Mouse (Mus musculus) myocyte (in vitro differentiated cells): ENCODE measurements at regions not wholly inside any gene's neighbourhood (a gene's known extent, or its start where the extent isn't known, plus 50 kb on each side); places are given as distances from the start of the nearest gene placed in this dataset.

Source experiments
- H3K27me3 ChIP-seq: one replicate; pipeline ENCODE4 v1.6.1; 2011; ENCODE audit not compliant: control insufficient read depth, insufficient read depth, insufficient read length
- H3K36me3 ChIP-seq: one replicate; pipeline ENCODE4 v1.6.1; 2011; ENCODE audit not compliant: control insufficient read depth, insufficient read depth
- H3K4me2 ChIP-seq: one replicate; pipeline ENCODE4 v1.6.1; 2011; ENCODE audit warnings: low read depth, control low read depth
- H3K4me3 ChIP-seq: one replicate; pipeline ENCODE4 v1.5.1; 2011; ENCODE audit warnings: mild to moderate bottlenecking, control low read depth, moderate library complexity
- H3K79me2 ChIP-seq: one replicate; pipeline ENCODE4 v1.6.1; 2011; ENCODE audit not compliant: control insufficient read depth, insufficient read depth
- H3ac ChIP-seq: one replicate; pipeline ENCODE4 v1.6.1; 2011; ENCODE audit not compliant: control insufficient read depth, insufficient read length
- CEBPB ChIP-seq: IDR thresholded peaks from 2 replicates; pipeline ENCODE4 v1.6.1; 2011; ENCODE audit warnings: mild to moderate bottlenecking, moderate library complexity; ENCODE audit not compliant: poor library complexity, insufficient read depth, severe bottlenecking
- E2F4 ChIP-seq: IDR thresholded peaks from one replicate; pipeline ENCODE4 v1.6.1; 2011; ENCODE audit warnings: mild to moderate bottlenecking, control low read depth, moderate library complexity; ENCODE audit not compliant: insufficient read depth
- MAX ChIP-seq: IDR thresholded peaks from one replicate; pipeline ENCODE4 v1.6.1; 2011; ENCODE audit warnings: low read depth, mild to moderate bottlenecking, control low read depth
- MYOD1 ChIP-seq, 3 experiments: IDR thresholded peaks; one replicate each; pipeline ENCODE4 v1.6.1; 2011; ENCODE audit warnings: control low read depth in 2 of 3, low read depth in 2 of 3, mild to moderate bottlenecking in 2 of 3, moderate library complexity in 1 of 3; ENCODE audit not compliant: insufficient read length in 2 of 3, control insufficient read depth in 1 of 3
- MYOG ChIP-seq, 3 experiments: IDR thresholded peaks; one replicate each; pipeline ENCODE4 v1.6.1; 2011; ENCODE audit warnings: control low read depth in 2 of 3, low read depth in 2 of 3, mild to moderate bottlenecking in 2 of 3; ENCODE audit not compliant: insufficient read length in 2 of 3, control insufficient read depth in 1 of 3, insufficient read depth in 1 of 3
- POLR2A ChIP-seq: IDR thresholded peaks from one replicate; pipeline ENCODE4 v1.6.1; 2011; ENCODE audit warnings: low read depth, mild to moderate bottlenecking, control low read depth, moderate library complexity; ENCODE audit not compliant: insufficient read length
- POLR2AphosphoS2 ChIP-seq: IDR thresholded peaks from one replicate; pipeline ENCODE4 v1.6.1; 2011; ENCODE audit warnings: low read depth, control low read depth; ENCODE audit not compliant: insufficient read length
- REST ChIP-seq: IDR thresholded peaks from one replicate; pipeline ENCODE4 v1.6.1; 2011; ENCODE audit warnings: mild to moderate bottlenecking, control low read depth, moderate library complexity; ENCODE audit not compliant: insufficient read depth, insufficient read length
- SRF ChIP-seq: IDR thresholded peaks from one replicate; pipeline ENCODE4 v1.6.1; 2011; ENCODE audit warnings: low read depth; ENCODE audit not compliant: control insufficient read depth, insufficient read length
- TCF12 ChIP-seq: IDR thresholded peaks from one replicate; pipeline ENCODE4 v1.6.1; 2011; ENCODE audit warnings: mild to moderate bottlenecking, control low read depth; ENCODE audit not compliant: poor library complexity, insufficient read depth, severe bottlenecking
- TCF3 ChIP-seq: IDR thresholded peaks from one replicate; pipeline ENCODE4 v1.6.1; 2011; ENCODE audit warnings: low read depth, control low read depth; ENCODE audit not compliant: insufficient read length
- USF1 ChIP-seq: IDR thresholded peaks from one replicate; pipeline ENCODE4 v1.6.1; 2011; ENCODE audit warnings: low read depth, mild to moderate bottlenecking, control low read depth, moderate library complexity

GRCm38 (mm10) chrX:14091661-14092060 is 119.3 kb upstream of the H2al1n start:
- H3ac ChIP-seq, result no peak overlapping the region
- no peak for TF ChIP-seq MYOG (IDR thresholded peaks at IDR 0.05; ENCODE audit: control insufficient read depth in 1 of 3, insufficient read depth in 1 of 3, insufficient read length in 2 of 3, low read depth in 2 of 3)
- TF ChIP-seq REST, result no peak
- TF ChIP-seq TCF3, result no peak
- TF ChIP-seq SRF, result no peak
- TF ChIP-seq MAX, result no peak
- TF ChIP-seq POLR2AphosphoS2, result no peak
- TF ChIP-seq USF1, result no peak
- no peak for TF ChIP-seq E2F4
- TF ChIP-seq POLR2A, result no peak
- no peak for TF ChIP-seq MYOD1 (IDR thresholded peaks at IDR 0.05; ENCODE audit: control insufficient read depth in 1 of 3, insufficient read length in 2 of 3, low read depth in 2 of 3)
- no peaks in the 10 kb centered on the region for H3K36me3 ChIP-seq
- peak overlapping the region; percentile 13 for H3K4me2 ChIP-seq
- H3K79me2 ChIP-seq, result no peaks in the 10 kb centered on the region
- no peak overlapping the region for H3K4me3 ChIP-seq
- H3K27me3 ChIP-seq, result no peaks in the 10 kb centered on the region

GRCm38 (mm10) chrX:14133571-14133970 is 77.4 kb upstream of the H2al1n start:
- no peak overlapping the region for H3K4me2 ChIP-seq
- H3K4me3 ChIP-seq, result no peak overlapping the region
- no peak overlapping the region for H3ac ChIP-seq
- H3K36me3 ChIP-seq, result no peaks in the 10 kb centered on the region
- H3K79me2 ChIP-seq, result no peaks in the 10 kb centered on the region
- no peaks in the 10 kb centered on the region for H3K27me3 ChIP-seq
- no peak for TF ChIP-seq REST
- no peak for TF ChIP-seq USF1
- TF ChIP-seq MYOD1 (IDR thresholded peaks at IDR 0.05; ENCODE audit: control insufficient read depth in 1 of 3, insufficient read length in 2 of 3, low read depth in 2 of 3), result no peak
- no peak for TF ChIP-seq TCF3
- no peak for TF ChIP-seq MYOG (IDR thresholded peaks at IDR 0.05; ENCODE audit: control insufficient read depth in 1 of 3, insufficient read depth in 1 of 3, insufficient read length in 2 of 3, low read depth in 2 of 3)
- no peak for TF ChIP-seq TCF12
- TF ChIP-seq POLR2AphosphoS2, result no peak

GRCm38 (mm10) chrX:14134600-14134999 is 76.3 kb upstream of the H2al1n start:
- no peaks in the 10 kb centered on the region for H3K27me3 ChIP-seq
- H3K4me3 ChIP-seq, result no peak overlapping the region
- no peak overlapping the region for H3K4me2 ChIP-seq
- no peaks in the 10 kb centered on the region for H3K36me3 ChIP-seq
- no peak for TF ChIP-seq USF1
- no peak for TF ChIP-seq MYOD1 (IDR thresholded peaks at IDR 0.05; ENCODE audit: control insufficient read depth in 1 of 3, insufficient read length in 2 of 3, low read depth in 2 of 3)
- H3K79me2 ChIP-seq, result no peaks in the 10 kb centered on the region
- H3ac ChIP-seq, result no peak overlapping the region

- Histone ChIP-seq H3K36me3 (no peaks in the 10 kb centered on the region), H3K4me3 (no peak overlapping the region), H3K4me2 (peak overlapping the region; percentile 44)
Observed at GRCm38 (mm10) chrX:14138481-14138880, 72.5 kb upstream of the H2al1n start.

More at GRCm38 (mm10) chrX:14138481-14138880, 72.5 kb upstream of the H2al1n start:
- no peak overlapping the region for H3ac ChIP-seq
- no peaks in the 10 kb centered on the region for H3K79me2 ChIP-seq
- no peaks in the 10 kb centered on the region for H3K27me3 ChIP-seq
- TF ChIP-seq E2F4, result no peak
- TF ChIP-seq TCF12, result peak; percentile 40
- no peak for TF ChIP-seq CEBPB
- TF ChIP-seq REST, result no peak
- TF ChIP-seq TCF3, result no peak
- no peak for TF ChIP-seq POLR2A
- no peak for TF ChIP-seq MAX
- peak in 2 of 3 experiments; percentile 16 to 34 for TF ChIP-seq MYOD1 (IDR thresholded peaks at IDR 0.05; ENCODE audit: control insufficient read depth in 1 of 3, insufficient read length in 2 of 3, low read depth in 2 of 3)
- peak in 2 of 3 experiments; percentile 31 to 44 for TF ChIP-seq MYOG (IDR thresholded peaks at IDR 0.05; ENCODE audit: control insufficient read depth in 1 of 3, insufficient read depth in 1 of 3, insufficient read length in 2 of 3, low read depth in 2 of 3)
- no peak for TF ChIP-seq USF1
